Mouse (Mus musculus): ENCODE data around the gene Atp6v1a.

DNA sequence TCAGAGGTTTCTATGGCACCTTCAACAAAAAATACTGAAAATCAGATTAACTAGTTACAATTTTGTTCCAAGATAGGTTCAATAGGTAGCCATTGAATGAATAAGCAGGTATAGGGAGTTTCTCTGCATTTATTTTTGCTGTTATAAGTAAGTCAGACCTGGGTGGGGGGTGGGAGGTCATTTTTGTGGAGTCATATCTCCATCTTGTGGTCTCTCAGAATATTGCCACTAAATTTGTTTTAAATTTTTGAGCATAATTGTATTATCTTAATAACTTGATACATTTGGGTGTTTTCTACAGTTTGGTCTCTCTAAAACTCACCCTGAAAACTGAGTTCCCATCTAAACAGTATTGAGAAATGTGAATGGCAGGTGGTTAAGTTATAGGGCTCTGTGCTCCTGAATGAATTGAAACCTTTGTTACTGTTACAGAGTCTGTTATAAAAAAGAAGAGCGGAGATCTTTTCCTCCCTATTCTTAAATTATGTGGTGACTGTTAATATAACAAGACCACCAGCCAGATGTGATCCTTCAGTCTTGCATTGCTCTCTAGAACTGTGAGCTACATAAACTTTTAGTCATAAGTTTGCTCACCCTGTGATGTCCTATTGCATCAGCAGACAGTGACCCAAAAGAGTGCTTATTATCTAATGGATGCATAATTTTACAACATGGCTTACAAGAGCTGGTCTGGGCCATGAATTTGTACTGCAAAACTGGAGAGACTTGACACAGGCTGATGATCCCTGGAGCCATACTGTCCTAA lies 9.7 kb upstream of the Atp6v1a start:
- TF ChIP-seq CTCF (IDR thresholded peaks at IDR 0.05; ENCODE audit: extremely low read depth, insufficient read depth, low read length) (no peak), POLR2A (IDR thresholded peaks at IDR 0.05; ENCODE audit: extremely low read depth, insufficient read depth, low read length) (no peak)
